Mouse (Mus musculus) MEL (cell line): ENCODE data around the gene Tmem232. TPM values are rescaled to one million over a fixed set of nuclear protein-coding genes. Genes with fewer than 3 reads are reported as not detected.

Source experiments
- DNase-seq: peaks from one replicate; pipeline ENCODE4 v3.0.0; 2011; ENCODE audit warnings: low read depth, low spot score
- H3K27ac ChIP-seq: 2 replicates; pipeline ENCODE4 v1.5.1; 2012; ENCODE audit warnings: low read depth, mild to moderate bottlenecking, control low read depth, low read length, moderate library complexity; ENCODE audit not compliant: control insufficient read depth
- H3K27me3 ChIP-seq, 2 experiments: fragments of 150-350 bp in 1 of 2; sonication (generic) in 1 of 2; 2 replicates each; pipeline ENCODE4 v1.6.1; 2012; ENCODE audit warnings: low read length in 2 of 2, mild to moderate bottlenecking in 2 of 2, improper control_type of control experiment in 1 of 2, moderate library complexity in 1 of 2; ENCODE audit not compliant: insufficient read depth in 2 of 2, control insufficient read depth in 1 of 2
- H3K36me3 ChIP-seq, 2 experiments: 2 replicates each; pipeline ENCODE4 v1.6.1; 2012 to 2014; ENCODE audit warnings: low read length in 2 of 2, improper control_type of control experiment in 1 of 2, inconsistent platforms in 1 of 2, mild to moderate bottlenecking in 1 of 2; ENCODE audit not compliant: insufficient read depth in 2 of 2, control insufficient read depth in 1 of 2
- H3K4me1 ChIP-seq, 2 experiments: fragments of 150-350 bp in 1 of 2; sonication (generic) in 1 of 2; 2 replicates each; pipeline ENCODE4 v1.6.1; 2012; ENCODE audit warnings: low read length in 2 of 2, improper control_type of control experiment in 1 of 2, mild to moderate bottlenecking in 1 of 2; ENCODE audit not compliant: insufficient read depth in 2 of 2, control insufficient read depth in 1 of 2
- H3K4me3 ChIP-seq, 2 experiments: fragments of 150-350 bp in 1 of 2; sonication (generic) in 1 of 2; 2 replicates each; pipeline ENCODE4 v1.5.1; 2012; ENCODE audit warnings: low read depth in 2 of 2, low read length in 2 of 2, mild to moderate bottlenecking in 2 of 2, moderate library complexity in 2 of 2, control low read depth in 1 of 2, improper control_type of control experiment in 1 of 2; ENCODE audit not compliant: control insufficient read depth in 1 of 2, insufficient read depth in 1 of 2
- H3K79me2 ChIP-seq: 2 replicates; pipeline ENCODE4 v1.6.1; 2012; ENCODE audit warnings: mild to moderate bottlenecking, low read length, moderate library complexity; ENCODE audit not compliant: control insufficient read depth, poor library complexity, insufficient read depth
- H3K9ac ChIP-seq: 2 replicates; pipeline ENCODE4 v1.6.1; 2012; ENCODE audit warnings: low read depth, mild to moderate bottlenecking, control low read depth, low read length, moderate library complexity; ENCODE audit not compliant: control insufficient read depth, poor library complexity, severe bottlenecking
- H3K9me3 ChIP-seq: fragments of 150-350 bp; sonication (generic); replicated peaks from 2 replicates; pipeline ENCODE4 v1.6.1; 2012; ENCODE audit warnings: mild to moderate bottlenecking, low read length, improper control_type of control experiment, moderate library complexity; ENCODE audit not compliant: insufficient read depth
- BHLHE40 ChIP-seq: IDR thresholded peaks from 2 replicates; pipeline ENCODE4 v1.6.1; 2012; ENCODE audit warnings: low read depth, mild to moderate bottlenecking, inconsistent platforms, low read length, improper control_type of control experiment, borderline replicate concordance
- CHD1 ChIP-seq: IDR thresholded peaks from 2 replicates; pipeline ENCODE4 v1.6.1; 2012; ENCODE audit warnings: low read depth, mild to moderate bottlenecking, inconsistent platforms, low read length, improper control_type of control experiment
- CTCF ChIP-seq, 3 experiments: IDR thresholded peaks in 2 of 3; conservative IDR thresholded peaks in 1 of 3; 2 replicates each; pipeline ENCODE4 v1.5.1; 2011 to 2012; ENCODE audit warnings: low read length in 3 of 3, low read depth in 2 of 3, mild to moderate bottlenecking in 2 of 3, improper control_type of control experiment in 1 of 3, inconsistent platforms in 1 of 3, mixed read lengths in 1 of 3, moderate library complexity in 1 of 3; ENCODE audit not compliant: control insufficient read depth in 1 of 3, insufficient read depth in 1 of 3, poor library complexity in 1 of 3, severe bottlenecking in 1 of 3
- ELF1 ChIP-seq: IDR thresholded peaks from 2 replicates; pipeline ENCODE4 v1.6.1; 2014; ENCODE audit warnings: low read depth, mild to moderate bottlenecking, inconsistent platforms, low read length, improper control_type of control experiment, moderate library complexity
- ETS1 ChIP-seq: IDR thresholded peaks from 2 replicates; pipeline ENCODE4 v1.6.1; 2012; ENCODE audit warnings: low read depth, mild to moderate bottlenecking, inconsistent platforms, low read length, improper control_type of control experiment, moderate library complexity
- GABPA ChIP-seq: IDR thresholded peaks from 2 replicates; pipeline ENCODE4 v1.6.1; 2012; ENCODE audit warnings: low read depth, mild to moderate bottlenecking, inconsistent platforms, low read length, improper control_type of control experiment, moderate library complexity
- GATA1 ChIP-seq: IDR thresholded peaks from 2 replicates; pipeline ENCODE4 v1.6.1; 2011; ENCODE audit warnings: low read depth, low read length, improper control_type of control experiment
- MAX ChIP-seq: IDR thresholded peaks from 2 replicates; pipeline ENCODE4 v1.6.1; 2011; ENCODE audit warnings: low read length, improper control_type of control experiment
- MAZ ChIP-seq: IDR thresholded peaks from 2 replicates; pipeline ENCODE4 v1.6.1; 2012; ENCODE audit warnings: low read depth, mild to moderate bottlenecking, inconsistent platforms, low read length, improper control_type of control experiment
- MEF2A ChIP-seq: IDR thresholded peaks from 2 replicates; pipeline ENCODE4 v1.6.1; 2014; ENCODE audit warnings: low read depth, mild to moderate bottlenecking, inconsistent platforms, low read length, improper control_type of control experiment; ENCODE audit not compliant: poor library complexity, insufficient replicate concordance, severe bottlenecking; ENCODE audit errors: extremely low read depth
- POLR2AphosphoS5 ChIP-seq: IDR thresholded peaks from 2 replicates; pipeline ENCODE4 v1.6.1; 2012; ENCODE audit warnings: low read depth, borderline replicate concordance, mild to moderate bottlenecking, inconsistent platforms, low read length, moderate library complexity, mixed read lengths
- RAD21 ChIP-seq: IDR thresholded peaks from 2 replicates; pipeline ENCODE4 v1.6.1; 2011; ENCODE audit warnings: mild to moderate bottlenecking, low read depth, low read length, improper control_type of control experiment
- RCOR1 ChIP-seq: IDR thresholded peaks from 2 replicates; pipeline ENCODE4 v1.6.1; 2012; ENCODE audit warnings: low read depth, mild to moderate bottlenecking, inconsistent platforms, low read length, improper control_type of control experiment
- SMC3 ChIP-seq: IDR thresholded peaks from 2 replicates; pipeline ENCODE4 v1.6.1; 2011; ENCODE audit warnings: low read depth, low read length, improper control_type of control experiment
- TCF12 ChIP-seq: IDR thresholded peaks from 2 replicates; pipeline ENCODE4 v1.6.1; 2014; ENCODE audit warnings: low read depth, mild to moderate bottlenecking, inconsistent platforms, low read length, improper control_type of control experiment, moderate library complexity
- UBTF ChIP-seq: IDR thresholded peaks from 2 replicates; pipeline ENCODE4 v1.6.1; 2012; ENCODE audit warnings: low read depth, mild to moderate bottlenecking, inconsistent platforms, low read length, improper control_type of control experiment, moderate library complexity, borderline replicate concordance; ENCODE audit not compliant: insufficient read depth
- USF2 ChIP-seq, 2 experiments: IDR thresholded peaks; 2 replicates each; pipeline ENCODE4 v1.6.1; 2011 to 2012; ENCODE audit warnings: improper control_type of control experiment in 2 of 2, low read length in 2 of 2, borderline replicate concordance in 1 of 2, inconsistent platforms in 1 of 2, low read depth in 1 of 2, mild to moderate bottlenecking in 1 of 2; ENCODE audit not compliant: insufficient read depth in 1 of 2
- ZC3H11A ChIP-seq: IDR thresholded peaks from 2 replicates; pipeline ENCODE4 v1.6.1; 2012; ENCODE audit warnings: low read depth, mild to moderate bottlenecking, inconsistent platforms, low read length, improper control_type of control experiment
- ZKSCAN1 ChIP-seq: IDR thresholded peaks from 2 replicates; pipeline ENCODE4 v1.6.1; 2012; ENCODE audit warnings: low read depth, mild to moderate bottlenecking, inconsistent platforms, low read length, improper control_type of control experiment, moderate library complexity
- polyA plus RNA-seq, 2 experiments: library from polyadenylated mRNA; stranded (reverse) in 1 of 2; unstranded in 1 of 2; fragments of >175 nt in 1 of 2; fragments of >200 nt in 1 of 2; gene quantifications; 2 replicates each; pipeline versions ENCODE4 v1.2.1 to v1.2.4; 2012; ENCODE audit warnings: low replicate concordance in 2 of 2, low read depth in 1 of 2; ENCODE audit not compliant: insufficient read length in 2 of 2, insufficient read depth in 1 of 2, missing spikeins in 1 of 2
- total RNA-seq: library from RNA; depleted of rRNA; stranded (reverse); fragments of 300-350 nt; gene quantifications from 2 replicates; pipeline ENCODE4 v1.2.3, GENCODE M21; 2012

Tmem232 gene
- total and polyA plus RNA-seq, 3 experiments = 0.04 TPM; not detected in 2

GRCm38 (mm10) chr17:65330759-65331158 is 209.8 kb downstream of the Tmem232 start:
- TF ChIP-seq ETS1 (no peak), RCOR1 (no peak), CHD1 (no peak), CTCF (IDR thresholded peaks at IDR 0.05 in 2 of 3, conservative IDR thresholded peaks at IDR 0.05 in 1 of 3; ENCODE audit: control insufficient read depth in 1 of 3, insufficient read depth in 1 of 3, low read depth in 2 of 3, low read length in 3 of 3, poor library complexity in 1 of 3, severe bottlenecking in 1 of 3) (no peak), MEF2A (no peak), GATA1 (no peak), ELF1 (no peak), USF2 (IDR thresholded peaks at IDR 0.05; ENCODE audit: borderline replicate concordance in 1 of 2, insufficient read depth in 1 of 2, low read depth in 1 of 2, low read length in 2 of 2) (no peak), RAD21 (no peak), TCF12 (no peak), ZKSCAN1 (no peak), UBTF (no peak), BHLHE40 (no peak), POLR2AphosphoS5 (no peak), MAX (no peak), MAZ (no peak)
- H3K27me3 ChIP-seq = no peaks in the 10 kb centered on the region
- H3K79me2 ChIP-seq = no peaks in the 10 kb centered on the region
- no peak overlapping the region for H3K9ac ChIP-seq
- DNase-seq = no peak
- H3K27ac ChIP-seq = no peak overlapping the region
- H3K36me3 ChIP-seq = no peaks in the 10 kb centered on the region
- H3K9me3 ChIP-seq = no peaks in the 10 kb centered on the region
- H3K4me1 ChIP-seq = no peaks in the 10 kb centered on the region
- no peak overlapping the region for H3K4me3 ChIP-seq

GRCm38 (mm10) chr17:65325249-65325648 is 215.3 kb downstream of the Tmem232 start:
- Histone ChIP-seq H3K36me3 (no peaks in the 10 kb centered on the region), H3K27ac (no peak overlapping the region), H3K27me3 (no peaks in the 10 kb centered on the region; a peak in 1 of 4 replicates), H3K9me3 (no peaks in the 10 kb centered on the region), H3K4me1 (no peaks in the 10 kb centered on the region), H3K79me2 (no peaks in the 10 kb centered on the region), H3K9ac (no peak overlapping the region), H3K4me3 (no peak overlapping the region)
- DNase-seq = peak; percentile 50
- TF ChIP-seq ZC3H11A (peak; percentile 59), GABPA (no peak), CTCF (IDR thresholded peaks at IDR 0.05 in 2 of 3, conservative IDR thresholded peaks at IDR 0.05 in 1 of 3; ENCODE audit: control insufficient read depth in 1 of 3, insufficient read depth in 1 of 3, low read depth in 2 of 3, low read length in 3 of 3, poor library complexity in 1 of 3, severe bottlenecking in 1 of 3) (peak; percentile 59 to 90 (median 76)), RAD21 (peak; percentile 73), ETS1 (no peak), SMC3 (peak; percentile 74)
